Mouse (Mus musculus) forebrain, embryonic 15.5 days (tissue): Measurements from ENCODE around the gene Esp24. TPM values are rescaled to one million over a fixed set of nuclear protein-coding genes. Genes with fewer than 3 reads are reported as not detected.
"Not testable (repeated sequence)": the region's sequence is repeated elsewhere in the genome, so short reads cannot be mapped to it uniquely, and the experiment has no call there.

ENCODE experiments used
- ATAC-seq: fragments of 200-750 bp; cut with Nextera tagmentation; replicated peaks from 2 replicates; pipeline ENCODE4 v1.8.0; 2017; ENCODE audit warnings: mild to moderate bottlenecking, moderate TSS enrichment, moderate library complexity
- H3K27ac ChIP-seq: fragments of 300-500 bp; sonication (generic); replicated peaks from 2 replicates; pipeline ENCODE4 v1.5.1; 2015; ENCODE audit warnings: mild to moderate bottlenecking, inconsistent platforms
- H3K27me3 ChIP-seq: fragments of 300-500 bp; sonication (generic); 2 replicates; pipeline ENCODE4 v1.6.1; 2015; ENCODE audit warnings: inconsistent platforms
- H3K36me3 ChIP-seq: fragments of 300-500 bp; sonication (generic); 2 replicates; pipeline ENCODE4 v1.6.1; 2015; ENCODE audit warnings: mild to moderate bottlenecking, inconsistent platforms
- H3K4me1 ChIP-seq: fragments of 300-500 bp; sonication (generic); 2 replicates; pipeline ENCODE4 v1.6.1; 2015; ENCODE audit warnings: inconsistent platforms
- H3K4me2 ChIP-seq: fragments of 300-500 bp; sonication (generic); replicated peaks from 2 replicates; pipeline ENCODE4 v1.6.1; 2015; ENCODE audit warnings: mild to moderate bottlenecking, inconsistent platforms
- H3K4me3 ChIP-seq: fragments of 300-500 bp; sonication (generic); 2 replicates; pipeline ENCODE4 v1.5.1; 2015; ENCODE audit warnings: mild to moderate bottlenecking, inconsistent platforms
- H3K9ac ChIP-seq: fragments of 300-500 bp; sonication (generic); replicated peaks from 2 replicates; pipeline ENCODE4 v1.6.1; 2015; ENCODE audit warnings: mild to moderate bottlenecking, inconsistent platforms
- H3K9me3 ChIP-seq: fragments of 300-500 bp; sonication (generic); 2 replicates; pipeline ENCODE4 v1.6.1; 2016; ENCODE audit warnings: inconsistent platforms
- WGBS: fragments of 180-500 bp; shearing (Covaris S2); methylation state at CpG from one replicate; pipeline ENCODE4 v1.1.7; 2015; ENCODE audit warnings: mixed read lengths; 5-methylcytosine and 5-hydroxymethylcytosine counted together
- polyA plus RNA-seq: library from polyadenylated mRNA; unstranded; fragments of >200 nt; fragmentation: Nextera tagmentation; extraction: Ambion mirVana; gene quantifications from 2 replicates; pipeline ENCODE4 v1.2.1, GENCODE M21; 2015

Esp24 gene
- polyA plus RNA-seq = not detected in 2 replicates

GRCm38 (mm10) chr17:39036395-39036794, at the start of gene Esp24:
Gene Esp24, plus strand, starts transcription at chr17:39036695.
- not testable (repeated sequence) for H3K4me1 ChIP-seq, H3K27me3 ChIP-seq, H3K4me2 ChIP-seq, H3K9ac ChIP-seq, H3K36me3 ChIP-seq, ATAC-seq, H3K4me3 ChIP-seq, H3K9me3 ChIP-seq, H3K27ac ChIP-seq
- WGBS = 85% methylated on average over 3 of the region's 3 CpGs

GRCm38 (mm10) chr17:39009846-39010245, 26.6 kb upstream of the Esp24 start:
- Histone ChIP-seq H3K4me2 (no peak overlapping the region), H3K4me3 (no peak overlapping the region), H3K27me3 (no peaks in the 10 kb centered on the region), H3K9ac (no peak overlapping the region), H3K4me1 (no peaks in the 10 kb centered on the region), H3K27ac (no peak overlapping the region), H3K9me3 (no peaks in the 10 kb centered on the region), H3K36me3 (no peaks in the 10 kb centered on the region)
- no peak for ATAC-seq
- 100% methylated on average over 1 of the region's 1 CpGs for WGBS

GRCm38 (mm10) chr17:39010675-39011638, 25.5 kb upstream of the Esp24 start:
- no peaks in the 10 kb centered on the region for H3K4me1 ChIP-seq
- peak overlapping the region; percentile 31 for H3K4me3 ChIP-seq
- no peak overlapping the region for H3K27ac ChIP-seq
- no peak overlapping the region for H3K9ac ChIP-seq
- H3K27me3 ChIP-seq = no peaks in the 10 kb centered on the region
- peak; percentile 57; the same call in 1 of the 2 replicates for ATAC-seq
- H3K4me2 ChIP-seq = peak overlapping the region; percentile 46
- WGBS = 38% methylated on average over 30 of the region's 30 CpGs
- no peaks in the 10 kb centered on the region for H3K36me3 ChIP-seq
- H3K9me3 ChIP-seq = 0 out of 2 replicates have a peak, but pooled peaks cover 3% of the 10 kb centered on the region

GRCm38 (mm10) chr17:39017184-39017583, 19.3 kb upstream of the Esp24 start:
- no peak overlapping the region for H3K4me2 ChIP-seq
- WGBS = 38% methylated on average over 14 of the region's 14 CpGs
- no peak overlapping the region for H3K27ac ChIP-seq
- 0 out of 2 replicates have a peak, but pooled peaks have one; percentile 19 for ATAC-seq
- no peaks in the 10 kb centered on the region for H3K36me3 ChIP-seq
- no peaks in the 10 kb centered on the region for H3K27me3 ChIP-seq
- peaks cover 7% of the 10 kb centered on the region; the same call in 1 of the 2 replicates for H3K9me3 ChIP-seq
- H3K9ac ChIP-seq = no peak overlapping the region
- H3K4me1 ChIP-seq = no peaks in the 10 kb centered on the region
- H3K4me3 ChIP-seq = no peak overlapping the region

GRCm38 (mm10) chr17:39043241-39043640, 6.7 kb downstream of the Esp24 start, which contains the start of gene Gm21903:
Gene Gm21903, minus strand, starts transcription at chr17:39043341.
- Histone ChIP-seq H3K4me2 (no peak within 1 kb of the TSS), H3K27me3 (no peaks in the 10 kb centered on the region), H3K36me3 (no peaks in the 10 kb centered on the region), H3K9me3 (no peaks in the 10 kb centered on the region), H3K27ac (no peak within 1 kb of the TSS), H3K4me3 (no peak within 1 kb of the TSS), H3K9ac (no peak within 1 kb of the TSS), H3K4me1 (no peaks in the 10 kb centered on the region)
- no peak for ATAC-seq

GRCm38 (mm10) chr17:39063641-39064040, 27.1 kb downstream of the Esp24 start:
- H3K4me2 ChIP-seq = no peak overlapping the region
- H3K27ac ChIP-seq = no peak overlapping the region
- H3K9ac ChIP-seq = no peak overlapping the region
- no peaks in the 10 kb centered on the region for H3K27me3 ChIP-seq
- no peak overlapping the region for H3K4me3 ChIP-seq
- no peaks in the 10 kb centered on the region for H3K4me1 ChIP-seq
- H3K9me3 ChIP-seq = peaks cover 17% of the 10 kb centered on the region
- no peak for ATAC-seq
- H3K36me3 ChIP-seq = no peaks in the 10 kb centered on the region

GRCm38 (mm10) chr17:39076937-39077336, 40.4 kb downstream of the Esp24 start, which contains the start of gene Esp23:
Gene Esp23, minus strand, starts transcription at chr17:39077037.
- Histone ChIP-seq H3K9ac (no peak within 1 kb of the TSS), H3K9me3 (0 out of 2 replicates have a peak, but pooled peaks cover 5% of the 10 kb centered on the region), H3K27ac (no peak within 1 kb of the TSS), H3K4me1 (no peaks in the 10 kb centered on the region), H3K27me3 (no peaks in the 10 kb centered on the region), H3K4me2 (no peak within 1 kb of the TSS), H3K4me3 (no peak within 1 kb of the TSS), H3K36me3 (no peaks in the 10 kb centered on the region)
- no peak for ATAC-seq
- 55% methylated on average over 1 of the region's 1 CpGs for WGBS

Other genes starting within 250 kb of the Esp24 start
- gene Gm21903, start 6.6 kb downstream of the Esp24 start, polyA plus RNA-seq = not detected in 2 replicates
- gene Esp23, start 40.3 kb downstream of the Esp24 start, polyA plus RNA-seq = not detected in 2 replicates
- not detected in 2 replicates for gene Esp22, start 58.6 kb downstream of the Esp24 start, polyA plus RNA-seq